ENCODE assay signal across 13 mouse cellular contexts in the genomic region with DNA sequence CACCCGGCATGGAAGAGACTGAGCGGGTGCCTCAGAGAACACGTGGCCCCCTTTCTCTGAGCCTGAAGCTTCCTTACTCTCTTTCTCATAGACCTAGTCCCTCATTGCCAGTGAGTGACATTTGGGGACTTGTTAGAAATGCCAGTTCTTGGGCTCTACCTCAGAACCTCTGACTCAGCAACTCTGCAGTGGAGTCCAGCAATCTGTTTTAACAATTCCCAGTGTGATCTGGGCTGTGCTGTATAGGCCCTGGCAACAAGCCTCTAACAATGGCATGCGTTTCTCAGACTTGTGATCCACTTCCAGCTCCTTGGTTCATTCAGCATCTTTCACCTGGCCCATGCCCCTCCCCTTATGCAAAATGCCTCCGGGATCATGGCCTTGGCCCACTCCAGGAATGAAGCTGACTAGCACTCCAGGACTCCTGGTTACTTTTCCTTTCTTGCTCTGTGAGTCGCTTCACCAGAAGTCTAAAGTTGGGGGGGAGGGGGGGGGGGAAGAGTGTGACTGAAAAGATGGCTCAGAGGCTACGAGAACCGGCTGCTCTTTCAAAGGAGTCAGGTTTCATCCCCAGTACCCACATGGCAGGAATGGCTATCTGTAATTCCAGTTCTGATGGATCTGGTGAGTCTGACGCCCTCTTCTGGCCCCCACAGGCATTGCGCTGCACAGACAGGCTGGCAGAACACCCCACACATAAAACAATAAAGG. TPM values are rescaled to one million over a fixed set of nuclear protein-coding genes. Genes with fewer than 3 reads are reported as not detected.
DNase-seq lines count a peak whose midpoint lies in the region; ATAC-seq and TF ChIP-seq lines count a peak whose summit lies in the region.
"Had no signal": no experiment of that assay in that cellular context is flagged by ENCODE, and none has a peak within 500 bp of the region (broad histone marks: within the 10 kb centered on the region; RNA-seq: fewer than 3 reads in every experiment).

No protein-coding gene starts in this region.

- no peak for DNase-seq in forebrain, postnatal 0 days
- no peak for DNase-seq in lung, postnatal 0 days (ENCODE audit: low spot score)
- DNase-seq in lung, adult 2 months, result no peak
- DNase-seq in layer of hippocampus, postnatal 14 days (ENCODE audit: low spot score in 2 of 2), result no peak
- DNase-seq in kidney, postnatal 10 days, result no peak
- DNase-seq: left cerebral cortex, postnatal 4 days had no signal

- no peak for TF ChIP-seq POLR2A in lung, adult 2 months (IDR thresholded peaks at IDR 0.05; ENCODE audit: borderline replicate concordance, extremely low read depth, low read depth, low read length)
- no peak for TF ChIP-seq POLR2A in bone marrow, adult 2 months (IDR thresholded peaks at IDR 0.05; ENCODE audit: borderline replicate concordance, control insufficient read depth, low read depth, low read length)
- no peak for TF ChIP-seq POLR2A in small intestine, adult 2 months (IDR thresholded peaks at IDR 0.05; ENCODE audit: low read depth, low read length)

- TF ChIP-seq EP300 in lung, postnatal 0 days (IDR thresholded peaks at IDR 0.05), result no peak

- peaks cover 23% of the 10 kb centered on the region for H3K36me3 ChIP-seq in forebrain, postnatal 0 days (ENCODE audit: insufficient read depth)
- H3K36me3 ChIP-seq in forebrain, embryonic 13.5 days (ENCODE audit: poor library complexity, severe bottlenecking), result peaks cover 17% of the 10 kb centered on the region
- no peaks in the 10 kb centered on the region for H3K36me3 ChIP-seq in lung, postnatal 0 days (ENCODE audit: insufficient read depth, low read length)
- H3K36me3 ChIP-seq in small intestine, adult 2 months (ENCODE audit: control insufficient read depth, insufficient read depth, low read length), result peaks cover 8% of the 10 kb centered on the region

- H3K9me3 ChIP-seq in forebrain, postnatal 0 days (ENCODE audit: low read length), result no peaks in the 10 kb centered on the region
- no peaks in the 10 kb centered on the region for H3K9me3 ChIP-seq in forebrain, embryonic 13.5 days (replicated peaks)
- no peaks in the 10 kb centered on the region for H3K9me3 ChIP-seq in lung, postnatal 0 days (ENCODE audit: low read length)
- H3K9me3 ChIP-seq: heart, embryonic 13.5 days had no signal

- peak; percentile 44; the same call in 1 of the 2 replicates for TF ChIP-seq CTCF in forebrain, postnatal 0 days (IDR thresholded peaks at IDR 0.05; ENCODE audit: low read depth)
- TF ChIP-seq CTCF in lung, postnatal 0 days (IDR thresholded peaks at IDR 0.05), result peak; percentile 58
- no peak for TF ChIP-seq CTCF in lung, adult 2 months (IDR thresholded peaks at IDR 0.05; ENCODE audit: insufficient read depth, low read length)
- peak; percentile 34; the same call in 1 of the 2 replicates for TF ChIP-seq CTCF in bone marrow, adult 2 months (IDR thresholded peaks at IDR 0.05; ENCODE audit: control insufficient read depth, insufficient read depth, low read length)
- peak; percentile 28; the same call in 1 of the 2 replicates for TF ChIP-seq CTCF in small intestine, adult 2 months (IDR thresholded peaks at IDR 0.05; ENCODE audit: extremely low read depth, insufficient read length, insufficient replicate concordance, low read depth, low read length)

- H3K4me1 ChIP-seq in forebrain, postnatal 0 days (ENCODE audit: insufficient read depth), result no peaks in the 10 kb centered on the region; the same call in 1 of the 2 replicates
- H3K4me1 ChIP-seq in forebrain, embryonic 13.5 days, result peaks cover 19% of the 10 kb centered on the region
- H3K4me1 ChIP-seq in lung, postnatal 0 days (ENCODE audit: insufficient read depth, low read depth, low read length), result peaks cover 5% of the 10 kb centered on the region; the same call in 1 of the 2 replicates
- peaks cover 2% of the 10 kb centered on the region; the same call in 1 of the 2 replicates for H3K4me1 ChIP-seq in lung, adult 2 months (ENCODE audit: control insufficient read depth, insufficient read depth, low read length)
- no peaks in the 10 kb centered on the region for H3K4me1 ChIP-seq in bone marrow, adult 2 months (ENCODE audit: control insufficient read depth, insufficient read depth, low read length)
- H3K4me1 ChIP-seq in small intestine, adult 2 months (ENCODE audit: control insufficient read depth, insufficient read depth, insufficient read length, low read length), result peaks cover 8% of the 10 kb centered on the region

- no peak for ATAC-seq in forebrain, postnatal 0 days
- ATAC-seq in forebrain, embryonic 13.5 days, result no peak
- ATAC-seq in lung, postnatal 0 days, result no peak

- WGBS in forebrain, postnatal 0 days, result 20% methylated on average over 10 of the region's 10 CpGs
- 14% methylated on average over 10 of the region's 10 CpGs for WGBS in forebrain, embryonic 13.5 days
- 30% methylated on average over 10 of the region's 10 CpGs for WGBS in lung, postnatal 0 days
- WGBS in lung, adult 2 months, result 36% methylated on average over 10 of the region's 10 CpGs
- WGBS in bone marrow, adult 2 months, result 60% methylated on average over 10 of the region's 10 CpGs
- WGBS in small intestine, adult 2 months, result 41% methylated on average over 10 of the region's 10 CpGs

- H3K4me2 ChIP-seq in forebrain, postnatal 0 days (ENCODE audit: low read depth), result no peak overlapping the region
- H3K4me2 ChIP-seq in forebrain, embryonic 13.5 days, result no peak overlapping the region
- H3K4me2 ChIP-seq in lung, postnatal 0 days (replicated peaks; ENCODE audit: low read depth, low read length), result no peak overlapping the region
- H3K4me2 ChIP-seq: heart, embryonic 13.5 days had no signal

- no peak overlapping the region for H3K27ac ChIP-seq in forebrain, postnatal 0 days (ENCODE audit: low read depth, low read length)
- H3K27ac ChIP-seq in forebrain, embryonic 13.5 days, result no peak overlapping the region
- no peak overlapping the region for H3K27ac ChIP-seq in lung, postnatal 0 days (ENCODE audit: low read length)
- no peak overlapping the region for H3K27ac ChIP-seq in bone marrow, adult 2 months (ENCODE audit: control insufficient read depth, insufficient read depth, low read depth, low read length, poor library complexity)
- no peak overlapping the region for H3K27ac ChIP-seq in small intestine, adult 2 months (ENCODE audit: insufficient read depth, low read depth, low read length)
- H3K27ac ChIP-seq: heart, embryonic 13.5 days had no signal

- H3K9ac ChIP-seq in forebrain, postnatal 0 days, result no peak overlapping the region
- H3K9ac ChIP-seq in forebrain, embryonic 13.5 days, result no peak overlapping the region
- no peak overlapping the region for H3K9ac ChIP-seq in lung, postnatal 0 days (replicated peaks; ENCODE audit: low read depth)
- H3K9ac ChIP-seq: heart, embryonic 13.5 days had no signal

- H3K27me3 ChIP-seq in forebrain, postnatal 0 days (ENCODE audit: insufficient read depth, low read length), result peaks cover 30% of the 10 kb centered on the region; the same call in 1 of the 2 replicates
- H3K27me3 ChIP-seq in forebrain, embryonic 13.5 days, result peaks cover 84% of the 10 kb centered on the region
- H3K27me3 ChIP-seq in lung, postnatal 0 days (replicated peaks; ENCODE audit: insufficient read depth, low read length), result peaks cover 30% of the 10 kb centered on the region
- peaks cover 14% of the 10 kb centered on the region for H3K27me3 ChIP-seq in small intestine, adult 2 months (ENCODE audit: control insufficient read depth, insufficient read depth, low read length)

- no peak overlapping the region for H3K4me3 ChIP-seq in forebrain, postnatal 0 days (ENCODE audit: low read depth, low read length)
- no peak overlapping the region for H3K4me3 ChIP-seq in forebrain, embryonic 13.5 days
- H3K4me3 ChIP-seq in lung, postnatal 0 days (ENCODE audit: low read depth, low read length), result no peak overlapping the region
- H3K4me3 ChIP-seq in lung, adult 2 months (replicated peaks; ENCODE audit: extremely low read depth, low read depth, low read length), result no peak overlapping the region
- no peak overlapping the region for H3K4me3 ChIP-seq in bone marrow, adult 2 months (replicated peaks; ENCODE audit: control insufficient read depth, low read depth, low read length)
- H3K4me3 ChIP-seq in small intestine, adult 2 months (ENCODE audit: low read depth, low read length), result no peak overlapping the region
- H3K4me3 ChIP-seq: heart, embryonic 13.5 days had no signal

RNA-seq across cellular contexts. Expression of a gene that starts 4.1 kb away (rescaled TPM):
- 1.1 TPM in 2 replicates for total RNA-seq in forebrain, postnatal 0 days (2014; rRNA removed)
- 0.86 and 0.93 TPM in 2 replicates for polyA plus RNA-seq in forebrain, postnatal 0 days (2015; fragmentation: Nextera tagmentation; extraction: Ambion mirVana)
- polyA plus RNA-seq in forebrain, embryonic 13.5 days (2015; fragmentation: Nextera tagmentation; extraction: Ambion mirVana), result 0.19 and 0.31 TPM in 2 replicates
- not detected in 2 replicates for polyA plus RNA-seq in lung, postnatal 0 days (2015; fragmentation: Nextera tagmentation; extraction: Ambion mirVana)
- polyA plus RNA-seq in lung, adult 2 months (2012; rRNA removed), result 0.28 TPM in 1 of 2 replicates, not detected in the other
- polyA plus RNA-seq in bone marrow, adult 2 months (2011; ENCODE audit: insufficient read depth, insufficient read length, low replicate concordance, missing spikeins), result not detected in 2 replicates
- polyA plus RNA-seq in small intestine, adult 2 months (2012; rRNA removed), result not detected in 2 replicates
- total RNA-seq in layer of hippocampus, postnatal 14 days (2021), result not detected
- total RNA-seq: common myeloid progenitor, adult 5-6 weeks; left cerebral cortex, postnatal 4 days had no signal
- polyA plus RNA-seq: G1E; heart, embryonic 13.5 days; stomach, embryonic 16.5 days had no signal

RNA-seq across cellular contexts. Expression of a gene that starts 13.1 kb away (rescaled TPM):
- total RNA-seq in forebrain, postnatal 0 days (2014; rRNA removed), result 308 and 339 TPM in 2 replicates
- 205 and 223 TPM in 2 replicates for polyA plus RNA-seq in forebrain, postnatal 0 days (2015; fragmentation: Nextera tagmentation; extraction: Ambion mirVana)
- polyA plus RNA-seq in forebrain, embryonic 13.5 days (2015; fragmentation: Nextera tagmentation; extraction: Ambion mirVana), result 47.6 and 60.0 TPM in 2 replicates
- 12.3 and 12.4 TPM in 2 replicates for polyA plus RNA-seq in lung, postnatal 0 days (2015; fragmentation: Nextera tagmentation; extraction: Ambion mirVana)
- polyA plus RNA-seq in lung, adult 2 months (2012; rRNA removed), result 31.5 and 31.9 TPM in 2 replicates
- 6.2 and 10.2 TPM in 2 replicates for polyA plus RNA-seq in bone marrow, adult 2 months (2011; ENCODE audit: insufficient read depth, insufficient read length, low replicate concordance, missing spikeins)
- polyA plus RNA-seq in small intestine, adult 2 months (2012; rRNA removed), result 15.7 and 27.2 TPM in 2 replicates
- total RNA-seq in layer of hippocampus, postnatal 14 days (2021), result 1,000 to 10,000 TPM; 1,231 to 1,244 TPM

RNA-seq across cellular contexts. Expression of a gene that starts 13.2 kb away (rescaled TPM):
- total RNA-seq in forebrain, postnatal 0 days (2014; rRNA removed), result 33.4 and 35.7 TPM in 2 replicates
- polyA plus RNA-seq in forebrain, postnatal 0 days (2015; fragmentation: Nextera tagmentation; extraction: Ambion mirVana), result 27.4 and 33.5 TPM in 2 replicates
- 29.3 and 32.6 TPM in 2 replicates for polyA plus RNA-seq in forebrain, embryonic 13.5 days (2015; fragmentation: Nextera tagmentation; extraction: Ambion mirVana)
- polyA plus RNA-seq in lung, postnatal 0 days (2015; fragmentation: Nextera tagmentation; extraction: Ambion mirVana), result 20.8 and 22.2 TPM in 2 replicates
- 28.8 and 39.4 TPM in 2 replicates for polyA plus RNA-seq in lung, adult 2 months (2012; rRNA removed)
- 7.5 and 13.9 TPM in 2 replicates for polyA plus RNA-seq in bone marrow, adult 2 months (2011; ENCODE audit: insufficient read depth, insufficient read length, low replicate concordance, missing spikeins)
- 82.5 and 182 TPM in 2 replicates for polyA plus RNA-seq in small intestine, adult 2 months (2012; rRNA removed)
- 10 to 100 TPM; 59.2 to 59.4 TPM for total RNA-seq in layer of hippocampus, postnatal 14 days (2021)
